Mouse (Mus musculus): ENCODE results near the gene Col24a1.

Col24a1 gene

GRCm38 (mm10) chr3:145574468-145574867 is 282.2 kb downstream of the Col24a1 start:
- no peak for DNase-seq (ENCODE audit: low spot score in 2 of 2)

GRCm38 (mm10) chr3:145575340-145575739 is 283.1 kb downstream of the Col24a1 start:
- no peak for DNase-seq (ENCODE audit: low spot score in 2 of 2)

GRCm38 (mm10) chr3:145575743-145576481 is 283.6 kb downstream of the Col24a1 start, which contains the start of gene Znhit6:
Gene Znhit6, plus strand, starts transcription at chr3:145576205.
- peak; percentile 96 to 97 for DNase-seq (ENCODE audit: low spot score in 2 of 2)

- DNase-seq (ENCODE audit: low spot score in 2 of 2) = no peak
Measured at GRCm38 (mm10) chr3:145576482-145576822, 284.2 kb downstream of the Col24a1 start.

- no peak for DNase-seq (ENCODE audit: low spot score in 2 of 2)
Measured at GRCm38 (mm10) chr3:145576876-145577275, 284.6 kb downstream of the Col24a1 start.

- DNase-seq (ENCODE audit: low spot score in 2 of 2) = no peak
Measured at GRCm38 (mm10) chr3:145583043-145583442, 290.8 kb downstream of the Col24a1 start.

GRCm38 (mm10) chr3:145583522-145584200 is 291.4 kb downstream of the Col24a1 start:
- no peak for DNase-seq (ENCODE audit: low spot score in 2 of 2)

GRCm38 (mm10) chr3:145590562-145590961 is 298.3 kb downstream of the Col24a1 start:
- DNase-seq (ENCODE audit: low spot score in 2 of 2) = no peak

- DNase-seq (ENCODE audit: low spot score in 2 of 2) = no peak
Measured at GRCm38 (mm10) chr3:145591841-145592542, 299.7 kb downstream of the Col24a1 start.

GRCm38 (mm10) chr3:145595354-145595753 is 303.1 kb downstream of the Col24a1 start:
- no peak for DNase-seq (ENCODE audit: low spot score in 2 of 2)

GRCm38 (mm10) chr3:145599059-145599458 is 306.8 kb downstream of the Col24a1 start:
- no peak for DNase-seq (ENCODE audit: low spot score in 2 of 2)

- no peak for DNase-seq (ENCODE audit: low spot score in 2 of 2)
Measured at GRCm38 (mm10) chr3:145600801-145601200, 308.5 kb downstream of the Col24a1 start.

- DNase-seq (ENCODE audit: low spot score in 2 of 2) = no peak
Measured at GRCm38 (mm10) chr3:145601345-145601744, 309.1 kb downstream of the Col24a1 start.

Data from right cerebral cortex, adult 2 months (tissue).